8 mouse cellular contexts compared by ENCODE assay signal in genomic region chr12:12287787-12288132, GRCm38 (mm10). TPM values are rescaled to one million over a fixed set of nuclear protein-coding genes. Genes with fewer than 3 reads are reported as not detected.
DNase-seq lines count a peak whose midpoint lies in the region; ATAC-seq and TF ChIP-seq lines count a peak whose summit lies in the region.

No protein-coding gene starts in this region.

- H3K36me3 ChIP-seq in heart, embryonic 15.5 days = no peaks in the 10 kb centered on the region
- no peaks in the 10 kb centered on the region for H3K36me3 ChIP-seq in MEL (ENCODE audit: control insufficient read depth in 1 of 2, insufficient read depth in 2 of 2, low read length in 2 of 2)
- H3K36me3 ChIP-seq in forebrain, embryonic 16.5 days (ENCODE audit: control insufficient read depth, insufficient read depth) = no peaks in the 10 kb centered on the region
- no peaks in the 10 kb centered on the region for H3K36me3 ChIP-seq in midbrain, embryonic 13.5 days
- H3K36me3 ChIP-seq in kidney, adult 2 months (ENCODE audit: control insufficient read depth, insufficient read depth, low read length) = no peaks in the 10 kb centered on the region

- DNase-seq in heart, adult 18-20 months = no peak
- DNase-seq in MEL (ENCODE audit: low read depth, low spot score) = peak; percentile 56
- DNase-seq in c-Kit-positive CD71-positive TER-119-positive erythroid progenitor cells, embryonic 14.5 days (ENCODE audit: low spot score) = no peak
- no peak for DNase-seq in frontal cortex, postnatal 10 days (ENCODE audit: low spot score in 2 of 2)
- no peak for DNase-seq in kidney, adult 2 months

- no peaks in the 10 kb centered on the region for H3K79me2 ChIP-seq in MEL (ENCODE audit: control insufficient read depth, insufficient read depth, low read length, poor library complexity)

- peak overlapping the region; percentile 23; the same call in 1 of the 2 replicates for H3K4me3 ChIP-seq in heart, embryonic 15.5 days
- peak overlapping the region; percentile 58 to 88 for H3K4me3 ChIP-seq in MEL (ENCODE audit: control insufficient read depth in 1 of 2, insufficient read depth in 1 of 2, low read depth in 2 of 2, low read length in 2 of 2)
- H3K4me3 ChIP-seq in forebrain, embryonic 16.5 days (replicated peaks; ENCODE audit: low read length) = no peak overlapping the region
- H3K4me3 ChIP-seq in midbrain, embryonic 13.5 days (replicated peaks) = no peak overlapping the region
- no peak overlapping the region for H3K4me3 ChIP-seq in kidney, adult 2 months (ENCODE audit: insufficient read depth, low read depth, low read length)

- ATAC-seq in heart, embryonic 15.5 days (replicated peaks; ENCODE audit: insufficient number of reproducible peaks, insufficient read depth, low FRiP score, low read depth) = no peak
- no peak for ATAC-seq in forebrain, embryonic 16.5 days
- ATAC-seq in midbrain, embryonic 13.5 days = no peak

- TF ChIP-seq RAD21 in MEL (IDR thresholded peaks at IDR 0.05; ENCODE audit: low read depth, low read length) = no peak

- H3K9ac ChIP-seq in heart, embryonic 15.5 days = no peak overlapping the region
- H3K9ac ChIP-seq in MEL (ENCODE audit: control insufficient read depth, low read depth, low read length, poor library complexity, severe bottlenecking) = peak overlapping the region; percentile 39
- H3K9ac ChIP-seq in forebrain, embryonic 16.5 days (replicated peaks; ENCODE audit: low read depth, low read length) = no peak overlapping the region; the same call in 1 of the 2 replicates
- 0 out of 2 replicates have a peak overlapping the region, but pooled peaks have one; percentile 52 for H3K9ac ChIP-seq in midbrain, embryonic 13.5 days (replicated peaks)

- no peak for TF ChIP-seq POLR2A in MEL (IDR thresholded peaks at IDR 0.05; ENCODE audit: control insufficient read depth in 1 of 2, insufficient read depth in 1 of 2, low read depth in 1 of 2, low read length in 2 of 2, poor library complexity in 1 of 2)
- TF ChIP-seq POLR2A in kidney, adult 2 months (IDR thresholded peaks at IDR 0.05; ENCODE audit: low read depth, low read length) = no peak

- H3K4me1 ChIP-seq in heart, embryonic 15.5 days (replicated peaks) = peaks cover 51% of the 10 kb centered on the region
- no peaks in the 10 kb centered on the region; a peak in 1 of 4 replicates for H3K4me1 ChIP-seq in MEL (ENCODE audit: control insufficient read depth in 1 of 2, insufficient read depth in 2 of 2, low read length in 2 of 2)
- H3K4me1 ChIP-seq in forebrain, embryonic 16.5 days (replicated peaks; ENCODE audit: control insufficient read depth, insufficient read depth, low read length) = peaks cover 37% of the 10 kb centered on the region
- peaks cover 39% of the 10 kb centered on the region for H3K4me1 ChIP-seq in midbrain, embryonic 13.5 days (replicated peaks)
- H3K4me1 ChIP-seq in kidney, adult 2 months (ENCODE audit: control insufficient read depth, insufficient read depth, low read length) = no peaks in the 10 kb centered on the region; the same call in 1 of the 2 replicates

- WGBS in heart, embryonic 15.5 days = 58% methylated on average over 6 of the region's 6 CpGs
- WGBS in forebrain, embryonic 16.5 days = 35% methylated on average over 6 of the region's 6 CpGs
- WGBS in midbrain, embryonic 13.5 days = 55% methylated on average over 6 of the region's 6 CpGs
- 42% methylated on average over 6 of the region's 6 CpGs for WGBS in kidney, adult 2 months

- TF ChIP-seq CTCF in MEL (IDR thresholded peaks at IDR 0.05 in 2 of 3, conservative IDR thresholded peaks at IDR 0.05 in 1 of 3; ENCODE audit: control insufficient read depth in 1 of 3, insufficient read depth in 1 of 3, low read depth in 2 of 3, low read length in 3 of 3, poor library complexity in 1 of 3, severe bottlenecking in 1 of 3) = no peak
- TF ChIP-seq CTCF in kidney, adult 2 months (conservative IDR thresholded peaks at IDR 0.05; ENCODE audit: insufficient read depth, insufficient read length, low read depth, low read length) = no peak

- no peaks in the 10 kb centered on the region for H3K9me3 ChIP-seq in heart, embryonic 15.5 days (replicated peaks)
- H3K9me3 ChIP-seq in MEL (replicated peaks; ENCODE audit: insufficient read depth, low read length) = no peaks in the 10 kb centered on the region
- no peaks in the 10 kb centered on the region for H3K9me3 ChIP-seq in forebrain, embryonic 16.5 days (ENCODE audit: control insufficient read depth, low read length)
- no peaks in the 10 kb centered on the region for H3K9me3 ChIP-seq in midbrain, embryonic 13.5 days

- H3K27me3 ChIP-seq in heart, embryonic 15.5 days = no peaks in the 10 kb centered on the region
- H3K27me3 ChIP-seq in MEL (ENCODE audit: control insufficient read depth in 1 of 2, insufficient read depth in 2 of 2, low read length in 2 of 2) = no peaks in the 10 kb centered on the region
- no peaks in the 10 kb centered on the region for H3K27me3 ChIP-seq in forebrain, embryonic 16.5 days (replicated peaks; ENCODE audit: control insufficient read depth, insufficient read depth, low read length)
- H3K27me3 ChIP-seq in midbrain, embryonic 13.5 days = no peaks in the 10 kb centered on the region
- no peaks in the 10 kb centered on the region for H3K27me3 ChIP-seq in kidney, adult 2 months (replicated peaks; ENCODE audit: control insufficient read depth, insufficient read depth, low read length)

- H3K27ac ChIP-seq in heart, embryonic 15.5 days = peak overlapping the region; percentile 50
- peak overlapping the region; percentile 28 for H3K27ac ChIP-seq in MEL (ENCODE audit: control insufficient read depth, low read depth, low read length)
- peak overlapping the region; percentile 98 for H3K27ac ChIP-seq in forebrain, embryonic 16.5 days (ENCODE audit: low read length)
- peak overlapping the region; percentile 85 for H3K27ac ChIP-seq in midbrain, embryonic 13.5 days
- no peak overlapping the region for H3K27ac ChIP-seq in kidney, adult 2 months (ENCODE audit: insufficient read depth, low read depth, low read length)

- TF ChIP-seq EP300 in MEL (IDR thresholded peaks at IDR 0.05; ENCODE audit: low read depth in 1 of 2, low read length in 2 of 2) = no peak; a peak in 1 of 4 replicates

- H3K4me2 ChIP-seq in heart, embryonic 15.5 days = peak overlapping the region; percentile 45
- peak overlapping the region; percentile 6 for H3K4me2 ChIP-seq in forebrain, embryonic 16.5 days (ENCODE audit: low read length)
- peak overlapping the region; percentile 32 for H3K4me2 ChIP-seq in midbrain, embryonic 13.5 days (replicated peaks)

TF ChIP-seq in MEL, 35 proteins besides CTCF, POLR2A, EP300 and RAD21:
- TF ChIP-seq TBP (IDR thresholded peaks at IDR 0.05; ENCODE audit: low read depth, low read length) (0 out of 2 replicates have a peak, but pooled peaks have one; percentile 19), POLR2AphosphoS2 (IDR thresholded peaks at IDR 0.05; ENCODE audit: low read length) (no peak), GATA1 (IDR thresholded peaks at IDR 0.05; ENCODE audit: low read depth, low read length) (no peak; the same call in 1 of the 2 replicates), SMC3 (IDR thresholded peaks at IDR 0.05; ENCODE audit: low read depth, low read length) (no peak), POLR2AphosphoS5 (IDR thresholded peaks at IDR 0.05; ENCODE audit: borderline replicate concordance, low read depth, low read length) (no peak)

RNA-seq across cellular contexts. Expression of gene Fam49a, which starts 25.8 kb away (rescaled TPM):
- 22.3 and 23.9 TPM in 2 replicates for polyA plus RNA-seq in heart, embryonic 15.5 days (2015; fragmentation: Nextera tagmentation; extraction: Ambion mirVana)
- 10 to 100 TPM; 11.2 to 12.2 TPM for total RNA-seq in heart, adult 18-20 months (2021)
- 0.42 and 0.65 TPM in 2 replicates for total RNA-seq in MEL (2012; rRNA removed)
- 1 to 10 TPM in 1 of 2 experiments, not detected in 1; 1.3 TPM for polyA plus RNA-seq in MEL (2012; ENCODE audit: insufficient read depth in 1 of 2, insufficient read length in 2 of 2, low read depth in 1 of 2, low replicate concordance in 2 of 2, missing spikeins in 1 of 2)
- polyA plus RNA-seq in forebrain, embryonic 16.5 days (2015; fragmentation: Nextera tagmentation; extraction: Ambion mirVana) = 186 and 218 TPM in 2 replicates
- 27.9 and 28.5 TPM in 2 replicates for polyA plus RNA-seq in midbrain, embryonic 13.5 days (2015; fragmentation: Nextera tagmentation; extraction: Ambion mirVana)
- polyA plus RNA-seq in kidney, adult 2 months (2012; rRNA removed) = 2.4 and 3.4 TPM in 2 replicates

Comparison
In these comparisons a context has a peak if more than half of its experiments do, and no peak if none do; other contexts are left out.
1. H3K4me3 ChIP-seq: peak in heart, embryonic 15.5 days (single experiment) and MEL (2 of 2); none in forebrain, embryonic 16.5 days (single experiment), midbrain, embryonic 13.5 days (single experiment) and kidney, adult 2 months (single experiment).
2. H3K9ac ChIP-seq: peak in MEL (single experiment) and midbrain, embryonic 13.5 days (single experiment); none in heart, embryonic 15.5 days (single experiment) and forebrain, embryonic 16.5 days (single experiment).
3. Peak in every context shown above with its lines, with median percentiles within 50 percentile points of each other: H3K4me2 ChIP-seq.